Mouse (Mus musculus): ENCODE measurements around the gene Gm45062. TPM values are rescaled to one million over a fixed set of nuclear protein-coding genes. Genes with fewer than 3 reads are reported as not detected.

Gm45062 gene
- polyA plus RNA-seq, 1 experiment from 2014 or later = 2.1 TPM

DNA sequence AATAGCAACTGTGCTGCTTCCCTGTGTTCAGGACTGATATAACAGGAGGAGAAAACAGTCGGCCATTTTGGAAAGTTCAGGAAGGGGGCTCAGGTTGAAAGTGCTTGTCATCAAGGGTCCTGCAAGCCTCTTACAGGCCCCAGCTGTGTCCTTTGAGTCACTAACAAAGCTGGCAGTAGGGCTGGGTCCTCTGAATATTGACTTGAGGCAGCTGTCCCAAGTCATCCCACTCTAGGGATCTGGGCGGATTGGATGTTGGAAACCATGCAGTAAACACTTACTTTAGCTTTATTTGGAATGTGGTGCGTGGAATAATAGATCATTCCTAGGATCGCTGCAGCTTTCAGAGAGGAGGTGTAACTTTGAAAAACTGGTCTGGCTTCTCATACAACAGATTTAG is 215.6 kb downstream of the Gm45062 start:
- H3K27me3 ChIP-seq (replicated peaks; ENCODE audit: insufficient read depth, low read length) = no peaks in the 10 kb centered on the region
- no peaks in the 10 kb centered on the region for H3K9me3 ChIP-seq (ENCODE audit: low read length)
- no peak overlapping the region for H3K4me3 ChIP-seq (ENCODE audit: low read depth, low read length)
- H3K4me2 ChIP-seq (replicated peaks; ENCODE audit: low read depth, low read length) = no peak overlapping the region
- no peak overlapping the region for H3K27ac ChIP-seq (ENCODE audit: low read length)
- 55% methylated on average over 4 of the region's 4 CpGs for WGBS
- DNase-seq (ENCODE audit: low spot score) = no peak
- peaks cover 19% of the 10 kb centered on the region; the same call in 1 of the 2 replicates for H3K4me1 ChIP-seq (ENCODE audit: insufficient read depth, low read depth, low read length)
- H3K36me3 ChIP-seq (ENCODE audit: insufficient read depth, low read length) = no peaks in the 10 kb centered on the region
- no peak for ATAC-seq
- TF ChIP-seq EP300 (IDR thresholded peaks at IDR 0.05) = no peak
- TF ChIP-seq CTCF (IDR thresholded peaks at IDR 0.05) = no peak
- H3K9ac ChIP-seq (replicated peaks; ENCODE audit: low read depth) = no peak overlapping the region

GRCm38 (mm10) chr6:8479176-8479575 is 219.9 kb downstream of the Gm45062 start:
- 0 out of 2 replicates have a peak, but pooled peaks cover 6% of the 10 kb centered on the region for H3K4me1 ChIP-seq (ENCODE audit: insufficient read depth, low read depth, low read length)
- no peaks in the 10 kb centered on the region for H3K9me3 ChIP-seq (ENCODE audit: low read length)
- no peak overlapping the region for H3K9ac ChIP-seq (replicated peaks; ENCODE audit: low read depth)
- 27% methylated on average over 1 of the region's 1 CpGs for whole genome bisulfite sequencing
- no peaks in the 10 kb centered on the region for H3K27me3 ChIP-seq (replicated peaks; ENCODE audit: insufficient read depth, low read length)
- DNase-seq (ENCODE audit: low spot score) (no peak), ATAC-seq (no peak)
- TF ChIP-seq EP300 (IDR thresholded peaks at IDR 0.05) = no peak
- no peak for TF ChIP-seq CTCF (IDR thresholded peaks at IDR 0.05)
- no peak overlapping the region for H3K4me2 ChIP-seq (replicated peaks; ENCODE audit: low read depth, low read length)
- no peak overlapping the region for H3K27ac ChIP-seq (ENCODE audit: low read length)
- no peak overlapping the region for H3K4me3 ChIP-seq (ENCODE audit: low read depth, low read length)
- H3K36me3 ChIP-seq (ENCODE audit: insufficient read depth, low read length) = no peaks in the 10 kb centered on the region

DNA sequence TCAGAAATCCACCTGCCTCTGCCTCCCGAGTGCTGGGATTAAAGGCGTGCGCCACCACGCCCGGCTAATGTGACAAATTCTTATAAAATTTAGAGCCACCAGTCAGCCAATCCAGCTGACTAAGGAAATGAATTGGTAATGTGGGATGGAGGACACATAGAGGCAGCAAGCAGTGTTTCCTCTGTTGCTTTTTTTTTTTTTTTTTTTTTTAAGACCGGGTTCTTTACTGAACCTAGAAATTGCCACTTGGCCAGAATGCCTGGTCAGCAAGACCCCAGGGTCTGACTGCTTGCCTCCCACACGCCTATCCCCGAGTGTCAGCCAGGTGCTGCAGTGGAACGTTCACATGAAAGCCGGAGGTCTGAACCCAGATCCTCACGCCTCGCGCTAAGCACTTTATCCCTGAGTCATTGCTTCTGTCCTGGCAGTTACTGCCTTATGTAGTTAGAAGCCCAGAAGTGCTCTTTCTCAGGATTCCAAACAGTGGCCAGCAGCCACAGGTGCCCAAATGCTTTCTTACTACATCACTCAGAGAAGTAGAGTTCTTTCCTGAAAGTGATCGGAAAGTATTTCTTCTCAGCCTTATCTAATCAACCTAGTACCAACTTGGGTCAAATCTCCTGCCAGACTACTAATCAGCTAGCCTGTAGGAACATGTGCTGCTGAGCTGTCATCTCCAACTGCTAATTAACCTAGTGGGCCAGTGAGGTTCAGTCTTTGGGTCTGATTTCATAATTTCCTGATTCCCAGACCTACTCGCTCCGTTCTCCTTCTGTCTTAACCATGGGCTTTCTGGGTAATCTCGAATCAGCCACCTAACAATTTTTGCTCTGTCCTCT is 225.4 kb downstream of the Gm45062 start:
- Histone ChIP-seq H3K36me3 (ENCODE audit: insufficient read depth, low read length) (no peaks in the 10 kb centered on the region), H3K4me1 (ENCODE audit: insufficient read depth, low read depth, low read length) (no peaks in the 10 kb centered on the region; the same call in 1 of the 2 replicates), H3K27me3 (replicated peaks; ENCODE audit: insufficient read depth, low read length) (no peaks in the 10 kb centered on the region), H3K27ac (ENCODE audit: low read length) (no peak overlapping the region), H3K4me2 (replicated peaks; ENCODE audit: low read depth, low read length) (no peak overlapping the region), H3K4me3 (ENCODE audit: low read depth, low read length) (no peak overlapping the region), H3K9ac (replicated peaks; ENCODE audit: low read depth) (no peak overlapping the region), H3K9me3 (ENCODE audit: low read length) (no peaks in the 10 kb centered on the region)
- ATAC-seq = no peak
- TF ChIP-seq EP300 (IDR thresholded peaks at IDR 0.05) (no peak), CTCF (IDR thresholded peaks at IDR 0.05) (no peak)
- DNase-seq (ENCODE audit: low spot score) = no peak
- 79% methylated on average over 17 of the region's 17 CpGs for WGBS

GRCm38 (mm10) chr6:8485414-8486175 is 226.3 kb downstream of the Gm45062 start:
- Histone ChIP-seq H3K9me3 (ENCODE audit: low read length) (no peaks in the 10 kb centered on the region), H3K27me3 (replicated peaks; ENCODE audit: insufficient read depth, low read length) (no peaks in the 10 kb centered on the region), H3K4me1 (ENCODE audit: insufficient read depth, low read depth, low read length) (no peaks in the 10 kb centered on the region; the same call in 1 of the 2 replicates), H3K27ac (ENCODE audit: low read length) (no peak overlapping the region), H3K9ac (replicated peaks; ENCODE audit: low read depth) (no peak overlapping the region), H3K4me2 (replicated peaks; ENCODE audit: low read depth, low read length) (no peak overlapping the region), H3K4me3 (ENCODE audit: low read depth, low read length) (no peak overlapping the region), H3K36me3 (ENCODE audit: insufficient read depth, low read length) (no peaks in the 10 kb centered on the region)
- ATAC-seq (peak; percentile 72), DNase-seq (ENCODE audit: low spot score) (peak; percentile 53)
- TF ChIP-seq EP300 (IDR thresholded peaks at IDR 0.05) (no peak), CTCF (IDR thresholded peaks at IDR 0.05) (no peak)
- 62% methylated on average over 16 of the region's 16 CpGs for WGBS

- DNase-seq (ENCODE audit: low spot score) = no peak
These were observed 227.3 kb downstream of the Gm45062 start for GRCm38 (mm10) chr6:8486391-8487043.

More at GRCm38 (mm10) chr6:8486391-8487043, 227.3 kb downstream of the Gm45062 start:
- TF ChIP-seq CTCF (IDR thresholded peaks at IDR 0.05) = no peak
- TF ChIP-seq EP300 (IDR thresholded peaks at IDR 0.05) = no peak
- Histone ChIP-seq H3K4me1 (ENCODE audit: insufficient read depth, low read depth, low read length) (no peaks in the 10 kb centered on the region; the same call in 1 of the 2 replicates), H3K4me2 (replicated peaks; ENCODE audit: low read depth, low read length) (no peak overlapping the region), H3K36me3 (ENCODE audit: insufficient read depth, low read length) (no peaks in the 10 kb centered on the region), H3K27me3 (replicated peaks; ENCODE audit: insufficient read depth, low read length) (no peaks in the 10 kb centered on the region), H3K9ac (replicated peaks; ENCODE audit: low read depth) (no peak overlapping the region), H3K27ac (ENCODE audit: low read length) (no peak overlapping the region), H3K9me3 (ENCODE audit: low read length) (no peaks in the 10 kb centered on the region), H3K4me3 (ENCODE audit: low read depth, low read length) (no peak overlapping the region)
- no peak for ATAC-seq
- WGBS = 87% methylated on average over 17 of the region's 17 CpGs
